Mouse (Mus musculus) bone marrow, adult 2 months (tissue): Measurements from ENCODE around the gene Tmem129.

ENCODE experiments used
- CTCF ChIP-seq: fragments of 200-500 bp; IDR thresholded peaks from 2 replicates; pipeline ENCODE4 v1.5.1; 2011; ENCODE audit warnings: low read length, control low read depth; ENCODE audit not compliant: control insufficient read depth, insufficient read depth
- POLR2A ChIP-seq: fragments of 200-500 bp; IDR thresholded peaks from 2 replicates; pipeline ENCODE4 v1.6.1; 2011; ENCODE audit warnings: low read depth, mild to moderate bottlenecking, control low read depth, low read length, borderline replicate concordance; ENCODE audit not compliant: control insufficient read depth

DNA sequence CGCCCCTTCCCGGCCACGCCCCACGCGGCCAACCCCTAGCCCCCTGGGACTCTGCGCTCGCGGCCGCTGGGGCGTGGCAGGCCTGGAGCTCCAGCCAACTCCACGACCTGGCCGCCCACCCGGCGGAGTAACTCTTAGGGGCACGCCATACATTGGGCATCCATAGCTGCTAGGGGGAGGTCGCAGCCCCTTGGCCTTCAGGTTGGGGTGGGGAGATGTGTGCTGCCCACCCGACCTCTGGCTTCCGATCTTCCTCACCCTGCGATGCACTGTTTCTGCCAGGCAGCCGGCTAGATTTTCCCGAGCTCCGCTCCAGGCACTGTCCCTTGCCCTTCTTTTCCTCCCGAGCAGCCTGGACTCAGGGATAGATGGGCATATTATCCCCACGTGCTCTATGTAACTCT, 37.5 kb upstream of the Tmem129 start:
- TF ChIP-seq CTCF (no peak), POLR2A (no peak)
